Mouse (Mus musculus) G1E-ER4 (cell line): Measurements from ENCODE around the gene Wfdc1. TPM values are rescaled to one million over a fixed set of nuclear protein-coding genes. Genes with fewer than 3 reads are reported as not detected.

Source experiments
- GATA1 ChIP-seq: IDR thresholded peaks from one replicate; pipeline ENCODE4 v1.8.0; 2012; ENCODE audit warnings: low read length, inconsistent platforms
- polyA plus RNA-seq: library from polyadenylated mRNA; stranded (reverse); fragments of >175 nt; gene quantifications from 2 replicates; pipeline ENCODE4 v1.2.3, GENCODE M21; 2012

Wfdc1 gene
- polyA plus RNA-seq, 1 experiment, result not detected

GRCm38 (mm10) chr8:119708471-119708870 is 42.3 kb downstream of the Wfdc1 start:
- no peak for TF ChIP-seq GATA1

- no peak for TF ChIP-seq GATA1
These were observed 42.9 kb downstream of the Wfdc1 start for GRCm38 (mm10) chr8:119708878-119709702.

GRCm38 (mm10) chr8:119709703-119710093 is 43.5 kb downstream of the Wfdc1 start:
- TF ChIP-seq GATA1, result no peak

GRCm38 (mm10) chr8:119712226-119712625 is 46.1 kb downstream of the Wfdc1 start:
- TF ChIP-seq GATA1, result no peak

- TF ChIP-seq GATA1, result no peak
These were observed 47.3 kb downstream of the Wfdc1 start for GRCm38 (mm10) chr8:119713421-119713820.

- no peak for TF ChIP-seq GATA1
These were observed 49.1 kb downstream of the Wfdc1 start for GRCm38 (mm10) chr8:119715221-119715620.

GRCm38 (mm10) chr8:119716730-119717299 is 50.6 kb downstream of the Wfdc1 start:
- no peak for TF ChIP-seq GATA1

GRCm38 (mm10) chr8:119717765-119718164 is 51.6 kb downstream of the Wfdc1 start:
- TF ChIP-seq GATA1, result no peak

GRCm38 (mm10) chr8:119719011-119719501 is 52.9 kb downstream of the Wfdc1 start:
- no peak for TF ChIP-seq GATA1

- TF ChIP-seq GATA1, result no peak
These were observed 56.2 kb downstream of the Wfdc1 start for GRCm38 (mm10) chr8:119722348-119722747.

GRCm38 (mm10) chr8:119723676-119724075 is 57.5 kb downstream of the Wfdc1 start:
- TF ChIP-seq GATA1, result no peak

- TF ChIP-seq GATA1, result no peak
These were observed 58.4 kb downstream of the Wfdc1 start for GRCm38 (mm10) chr8:119724596-119724995.

GRCm38 (mm10) chr8:119727093-119727492 is 60.9 kb downstream of the Wfdc1 start:
- TF ChIP-seq GATA1, result no peak

GRCm38 (mm10) chr8:119728351-119728895 is 62.3 kb downstream of the Wfdc1 start:
- TF ChIP-seq GATA1, result no peak

GRCm38 (mm10) chr8:119732072-119732471 is 65.9 kb downstream of the Wfdc1 start:
- no peak for TF ChIP-seq GATA1

- no peak for TF ChIP-seq GATA1
These were observed 70.3 kb downstream of the Wfdc1 start for GRCm38 (mm10) chr8:119736348-119736917.
